Mouse (Mus musculus) midbrain, embryonic 10.5 days (tissue): ENCODE data around the gene Ift81. TPM values are rescaled to one million over a fixed set of nuclear protein-coding genes. Genes with fewer than 3 reads are reported as not detected.

Experiments
- DNase-seq: peaks from one replicate; pipeline ENCODE4 v3.0.0-alpha.2; 2017; ENCODE audit warnings: low spot score
- H3K27ac ChIP-seq: fragments of 300-500 bp; sonication (generic); replicated peaks from 2 replicates; pipeline ENCODE4 v1.5.1; 2016; ENCODE audit warnings: mild to moderate bottlenecking
- H3K27me3 ChIP-seq: fragments of 300-500 bp; sonication (generic); 2 replicates; pipeline ENCODE4 v1.6.1; 2016; ENCODE audit warnings: low read depth, mild to moderate bottlenecking; ENCODE audit not compliant: poor library complexity, severe bottlenecking
- H3K36me3 ChIP-seq: fragments of 300-500 bp; sonication (generic); 2 replicates; pipeline ENCODE4 v1.6.1; 2016; ENCODE audit warnings: mild to moderate bottlenecking, moderate library complexity
- H3K4me1 ChIP-seq: fragments of 300-500 bp; sonication (generic); 2 replicates; pipeline ENCODE4 v1.6.1; 2016
- H3K4me3 ChIP-seq: fragments of 300-500 bp; sonication (generic); 2 replicates; pipeline ENCODE4 v1.5.1; 2016; ENCODE audit warnings: mild to moderate bottlenecking, moderate library complexity
- H3K9me3 ChIP-seq: fragments of 300-500 bp; sonication (generic); replicated peaks from 2 replicates; pipeline ENCODE4 v1.6.1; 2016; ENCODE audit warnings: mild to moderate bottlenecking
- WGBS: fragments of 180-500 bp; shearing (Covaris S2); methylation state at CpG from one replicate; pipeline ENCODE4 v1.1.7; 2016; 5-methylcytosine and 5-hydroxymethylcytosine counted together
- polyA plus RNA-seq: library from polyadenylated mRNA; unstranded; fragments of >200 nt; fragmentation: Nextera tagmentation; extraction: Ambion mirVana; gene quantifications from 2 replicates; pipeline ENCODE4 v1.2.1, GENCODE M21; 2016

Ift81 gene
- polyA plus RNA-seq, 1 experiment from 2014 or later = 51.4 TPM

DNA sequence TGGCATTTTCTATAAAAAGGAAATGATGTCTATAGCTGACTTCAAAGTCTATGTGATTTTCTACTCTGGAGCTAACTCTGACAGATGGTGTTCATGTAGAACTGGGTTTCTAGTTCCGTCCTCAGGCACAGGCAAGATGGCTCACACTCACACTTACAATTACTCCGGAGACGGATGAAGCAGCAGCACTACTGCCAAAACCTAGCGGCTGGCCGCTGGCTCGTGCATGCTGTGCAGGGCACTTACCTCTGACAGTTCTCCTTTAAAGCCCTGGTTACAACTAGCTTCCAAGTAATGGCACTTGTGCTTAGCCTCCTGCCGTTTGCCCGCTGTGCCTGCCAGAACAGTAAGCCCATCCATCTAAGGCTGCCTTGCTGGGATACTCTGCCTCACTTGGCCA lies 47.7 kb downstream of the Ift81 start:
- 83% methylated on average over 8 of the region's 8 CpGs for WGBS
- Histone ChIP-seq H3K4me1 (no peaks in the 10 kb centered on the region), H3K9me3 (no peaks in the 10 kb centered on the region), H3K4me3 (no peak overlapping the region), H3K36me3 (peaks cover 76% of the 10 kb centered on the region), H3K27ac (no peak overlapping the region), H3K27me3 (no peaks in the 10 kb centered on the region)
- DNase-seq = no peak

- 90% methylated on average over 8 of the region's 8 CpGs for WGBS
- H3K36me3 ChIP-seq = peaks cover 85% of the 10 kb centered on the region
Observed at GRCm38 (mm10) chr5:122560654-122561053, 53.7 kb downstream of the Ift81 start.

DNA sequence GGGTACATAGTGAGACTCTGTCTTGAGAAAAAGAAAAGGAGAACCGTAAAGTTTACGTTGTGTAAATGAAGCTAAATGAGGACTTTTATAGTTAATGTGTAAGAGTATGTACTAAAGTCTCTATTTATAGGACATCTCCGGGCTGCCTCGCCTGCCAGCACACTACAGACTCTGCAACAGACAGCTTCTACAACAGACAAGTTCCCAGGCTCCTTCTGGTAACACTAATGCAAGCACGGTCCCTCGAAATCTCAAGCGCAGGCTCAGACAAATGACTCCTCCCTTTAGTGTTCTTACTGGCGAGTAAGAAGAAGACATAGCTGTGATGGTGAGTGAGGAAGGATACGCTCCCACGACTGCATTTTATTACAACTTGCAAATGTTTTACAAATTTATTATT lies 56.2 kb downstream of the Ift81 start:
- peaks cover 74% of the 10 kb centered on the region for H3K36me3 ChIP-seq
- H3K27me3 ChIP-seq = no peaks in the 10 kb centered on the region
- no peak overlapping the region for H3K27ac ChIP-seq
- H3K9me3 ChIP-seq = no peaks in the 10 kb centered on the region
- 94% methylated on average over 10 of the region's 10 CpGs for WGBS
- H3K4me3 ChIP-seq = no peak overlapping the region
- DNase-seq = no peak
- H3K4me1 ChIP-seq = no peaks in the 10 kb centered on the region

More at GRCm38 (mm10) chr5:122560654-122561053, 53.7 kb downstream of the Ift81 start:
- H3K27me3 ChIP-seq = no peaks in the 10 kb centered on the region
- no peaks in the 10 kb centered on the region for H3K9me3 ChIP-seq
- DNase-seq = no peak
- H3K4me3 ChIP-seq = no peak overlapping the region
- H3K27ac ChIP-seq = no peak overlapping the region
- no peaks in the 10 kb centered on the region for H3K4me1 ChIP-seq

GRCm38 (mm10) chr5:122555107-122555506 lies 59.2 kb downstream of the Ift81 start:
- H3K27ac ChIP-seq = no peak overlapping the region
- WGBS = 76% methylated on average over 2 of the region's 2 CpGs
- H3K27me3 ChIP-seq = no peaks in the 10 kb centered on the region
- no peaks in the 10 kb centered on the region for H3K9me3 ChIP-seq
- H3K36me3 ChIP-seq = peaks cover 68% of the 10 kb centered on the region
- no peak for DNase-seq
- no peak overlapping the region for H3K4me3 ChIP-seq
- peaks cover 4% of the 10 kb centered on the region; the same call in 1 of the 2 replicates for H3K4me1 ChIP-seq

DNA sequence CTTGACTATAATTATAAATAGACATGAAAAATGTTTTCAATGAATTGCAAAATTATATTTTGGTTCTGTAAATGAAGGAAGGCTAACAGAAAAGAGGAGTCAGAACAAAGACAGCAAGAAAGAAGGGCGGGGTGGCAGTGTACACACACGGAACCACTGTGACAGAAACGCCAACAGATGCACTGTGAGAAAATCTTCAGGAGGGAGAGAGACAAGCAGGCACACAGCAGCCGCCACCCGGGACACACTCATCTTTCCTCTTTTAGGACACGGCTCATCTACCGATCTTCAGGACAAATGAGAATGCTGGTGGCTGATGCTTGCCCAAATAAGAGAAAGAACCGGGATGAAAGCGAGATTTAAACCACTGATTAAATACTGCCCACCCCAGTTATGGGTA lies 61.7 kb downstream of the Ift81 start:
- no peak overlapping the region for H3K27ac ChIP-seq
- no peak for DNase-seq
- no peaks in the 10 kb centered on the region for H3K27me3 ChIP-seq
- H3K4me1 ChIP-seq = peaks cover 4% of the 10 kb centered on the region; the same call in 1 of the 2 replicates
- WGBS = 89% methylated on average over 9 of the region's 9 CpGs
- peaks cover 43% of the 10 kb centered on the region for H3K36me3 ChIP-seq
- no peaks in the 10 kb centered on the region for H3K9me3 ChIP-seq
- H3K4me3 ChIP-seq = no peak overlapping the region

GRCm38 (mm10) chr5:122550460-122550859 lies 63.9 kb downstream of the Ift81 start:
- Histone ChIP-seq H3K9me3 (no peaks in the 10 kb centered on the region), H3K36me3 (peaks cover 33% of the 10 kb centered on the region), H3K4me3 (no peak overlapping the region), H3K27ac (no peak overlapping the region), H3K4me1 (peaks cover 4% of the 10 kb centered on the region; the same call in 1 of the 2 replicates), H3K27me3 (no peaks in the 10 kb centered on the region)
- no peak for DNase-seq
- 68% methylated on average over 8 of the region's 8 CpGs for WGBS

GRCm38 (mm10) chr5:122548671-122549070 lies 65.6 kb downstream of the Ift81 start:
- no peak for DNase-seq
- no peak overlapping the region for H3K4me3 ChIP-seq
- 0 out of 2 replicates have a peak, but pooled peaks cover 3% of the 10 kb centered on the region for H3K9me3 ChIP-seq
- no peaks in the 10 kb centered on the region for H3K27me3 ChIP-seq
- H3K4me1 ChIP-seq = peaks cover 4% of the 10 kb centered on the region; the same call in 1 of the 2 replicates
- no peak overlapping the region for H3K27ac ChIP-seq
- peaks cover 29% of the 10 kb centered on the region for H3K36me3 ChIP-seq
- 83% methylated on average over 6 of the region's 6 CpGs for WGBS

- H3K9me3 ChIP-seq = 0 out of 2 replicates have a peak, but pooled peaks cover 3% of the 10 kb centered on the region
- H3K36me3 ChIP-seq = peaks cover 34% of the 10 kb centered on the region
- no peak for DNase-seq
- H3K4me1 ChIP-seq = peaks cover 4% of the 10 kb centered on the region; the same call in 1 of the 2 replicates
- H3K4me3 ChIP-seq = no peak overlapping the region
- H3K27me3 ChIP-seq = no peaks in the 10 kb centered on the region
- 78% methylated on average over 6 of the region's 6 CpGs for WGBS
- no peak overlapping the region for H3K27ac ChIP-seq
Observed at GRCm38 (mm10) chr5:122547810-122548209, 66.5 kb downstream of the Ift81 start.

- Histone ChIP-seq H3K36me3 (peaks cover 33% of the 10 kb centered on the region), H3K27me3 (no peaks in the 10 kb centered on the region), H3K4me1 (peaks cover 4% of the 10 kb centered on the region; the same call in 1 of the 2 replicates), H3K4me3 (no peak overlapping the region), H3K9me3 (0 out of 2 replicates have a peak, but pooled peaks cover 3% of the 10 kb centered on the region), H3K27ac (no peak overlapping the region)
- 69% methylated on average over 7 of the region's 7 CpGs for WGBS
- DNase-seq = no peak
Observed at GRCm38 (mm10) chr5:122547251-122547714, 67.0 kb downstream of the Ift81 start.

- Histone ChIP-seq H3K9me3 (0 out of 2 replicates have a peak, but pooled peaks cover 3% of the 10 kb centered on the region), H3K27ac (no peak overlapping the region), H3K4me1 (no peaks in the 10 kb centered on the region), H3K27me3 (no peaks in the 10 kb centered on the region), H3K4me3 (no peak overlapping the region), H3K36me3 (peaks cover 40% of the 10 kb centered on the region)
- WGBS = 89% methylated on average over 6 of the region's 6 CpGs
- no peak for DNase-seq
Observed at GRCm38 (mm10) chr5:122543392-122543791, 70.9 kb downstream of the Ift81 start.

GRCm38 (mm10) chr5:122541871-122542270 lies 72.4 kb downstream of the Ift81 start:
- peaks cover 44% of the 10 kb centered on the region for H3K36me3 ChIP-seq
- H3K4me1 ChIP-seq = no peaks in the 10 kb centered on the region
- no peaks in the 10 kb centered on the region for H3K27me3 ChIP-seq
- H3K9me3 ChIP-seq = 0 out of 2 replicates have a peak, but pooled peaks cover 3% of the 10 kb centered on the region
- no peak overlapping the region for H3K4me3 ChIP-seq
- no peak overlapping the region for H3K27ac ChIP-seq
- WGBS = 91% methylated on average over 8 of the region's 8 CpGs
- no peak for DNase-seq

DNA sequence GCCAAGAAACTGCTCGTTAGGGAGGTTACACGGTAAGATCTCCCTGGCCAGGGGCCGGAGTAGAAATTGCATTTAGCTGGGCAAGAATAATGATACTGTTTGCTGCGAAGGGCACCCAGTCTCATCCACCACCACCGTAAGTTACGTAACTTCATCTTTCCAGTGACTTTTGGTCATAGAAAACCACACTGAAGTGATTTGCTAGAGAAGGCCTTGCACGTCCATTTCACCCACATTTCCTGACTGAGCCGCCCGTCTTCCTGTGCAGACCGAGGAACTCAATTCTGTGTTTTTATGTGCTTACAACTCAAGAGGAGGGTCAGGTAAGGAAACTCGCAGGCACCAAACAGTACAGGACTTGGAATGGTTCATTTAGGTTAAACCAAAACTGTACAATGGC lies 76.2 kb downstream of the Ift81 start:
- H3K4me3 ChIP-seq = no peak overlapping the region
- no peaks in the 10 kb centered on the region for H3K9me3 ChIP-seq
- 96% methylated on average over 11 of the region's 11 CpGs for WGBS
- H3K27ac ChIP-seq = no peak overlapping the region
- DNase-seq = no peak
- H3K4me1 ChIP-seq = no peaks in the 10 kb centered on the region
- peaks cover 32% of the 10 kb centered on the region for H3K36me3 ChIP-seq
- H3K27me3 ChIP-seq = no peaks in the 10 kb centered on the region

DNA sequence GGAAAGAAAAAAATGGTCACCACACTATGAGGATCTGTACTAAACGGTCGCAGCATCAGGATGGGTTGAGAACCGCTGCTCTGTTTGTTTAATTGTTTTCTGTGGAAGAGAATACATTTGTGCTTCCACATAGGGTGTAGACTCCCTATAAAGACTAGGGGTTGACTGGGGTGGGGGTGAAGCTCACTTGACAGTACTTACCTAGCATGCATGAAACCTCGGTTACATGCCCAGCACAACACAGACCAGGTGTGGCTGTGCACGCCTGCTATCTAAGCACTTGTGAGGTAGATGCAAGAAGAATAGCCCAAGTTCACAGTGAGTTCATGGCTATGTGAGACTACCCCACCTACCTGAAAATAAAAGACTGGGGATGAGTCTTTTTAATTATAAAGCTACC lies 76.7 kb downstream of the Ift81 start:
- DNase-seq = no peak
- Histone ChIP-seq H3K4me3 (no peak overlapping the region), H3K36me3 (peaks cover 27% of the 10 kb centered on the region), H3K9me3 (no peaks in the 10 kb centered on the region), H3K27me3 (no peaks in the 10 kb centered on the region), H3K4me1 (no peaks in the 10 kb centered on the region), H3K27ac (no peak overlapping the region)
- 94% methylated on average over 5 of the region's 5 CpGs for WGBS
